Mouse (Mus musculus) embryonic facial prominence, embryonic 12.5 days (tissue): ENCODE data around the gene Gm17521. TPM values are rescaled to one million over a fixed set of nuclear protein-coding genes. Genes with fewer than 3 reads are reported as not detected.
"Not testable (repeated sequence)": the region's sequence is repeated elsewhere in the genome, so short reads cannot be mapped to it uniquely, and the experiment has no call there.

ENCODE experiments used
- ATAC-seq: fragments of 200-750 bp; cut with Nextera tagmentation; 2 replicates; pipeline ENCODE4 v1.8.0; 2017; ENCODE audit not compliant: insufficient number of reproducible peaks, insufficient read depth, low FRiP score, low TSS enrichment
- H3K27ac ChIP-seq: fragments of 300-500 bp; sonication (generic); 2 replicates; pipeline ENCODE4 v1.5.1; 2016; ENCODE audit warnings: mild to moderate bottlenecking
- H3K27me3 ChIP-seq: fragments of 300-500 bp; sonication (generic); 2 replicates; pipeline ENCODE4 v1.6.1; 2016; ENCODE audit warnings: mild to moderate bottlenecking, moderate library complexity
- H3K36me3 ChIP-seq: fragments of 300-500 bp; sonication (generic); 2 replicates; pipeline ENCODE4 v1.6.1; 2016; ENCODE audit warnings: mild to moderate bottlenecking
- H3K4me1 ChIP-seq: fragments of 300-500 bp; sonication (generic); 2 replicates; pipeline ENCODE4 v1.6.1; 2016
- H3K4me2 ChIP-seq: fragments of 300-500 bp; sonication (generic); replicated peaks from 2 replicates; pipeline ENCODE4 v1.6.1; 2016; ENCODE audit warnings: mild to moderate bottlenecking, moderate library complexity
- H3K4me3 ChIP-seq: fragments of 300-500 bp; sonication (generic); 2 replicates; pipeline ENCODE4 v1.5.1; 2016; ENCODE audit warnings: mild to moderate bottlenecking
- H3K9ac ChIP-seq: fragments of 300-500 bp; sonication (generic); 2 replicates; pipeline ENCODE4 v1.6.1; 2016; ENCODE audit warnings: mild to moderate bottlenecking, moderate library complexity
- H3K9me3 ChIP-seq: fragments of 300-500 bp; sonication (generic); 2 replicates; pipeline ENCODE4 v1.6.1; 2016; ENCODE audit warnings: mild to moderate bottlenecking, moderate library complexity
- whole genome bisulfite sequencing: fragments of 180-500 bp; shearing (Covaris S2); methylation state at CpG from one replicate; pipeline ENCODE4 v1.1.7; 2016; 5-methylcytosine and 5-hydroxymethylcytosine counted together
- polyA plus RNA-seq: library from polyadenylated mRNA; unstranded; fragments of >200 nt; fragmentation: Nextera tagmentation; extraction: Ambion mirVana; gene quantifications from 2 replicates; pipeline ENCODE4 v1.2.1, GENCODE M21; 2016

Gm17521 gene
- polyA plus RNA-seq = not detected in 2 replicates

DNA sequence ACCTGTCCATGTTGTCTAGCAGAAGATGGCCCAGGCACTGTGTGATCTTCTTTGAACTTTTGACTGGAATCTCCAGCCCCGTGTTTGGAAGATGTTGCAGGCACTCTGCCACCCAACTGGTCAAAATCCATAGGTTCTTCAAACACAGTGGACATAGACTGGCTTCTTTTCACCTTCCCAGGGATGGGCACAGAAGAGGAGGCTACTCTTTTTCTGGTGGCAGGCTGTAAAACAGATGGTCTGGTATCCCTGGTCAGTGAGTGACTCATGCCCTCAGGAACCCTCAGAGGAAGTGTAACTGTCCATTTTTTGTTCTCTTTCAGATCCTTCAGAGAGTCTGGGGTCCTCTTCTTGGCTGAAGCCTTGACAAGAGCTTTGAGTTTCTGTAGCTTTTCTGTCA lies at the start of gene Gm17521:
Gene Gm17521, minus strand, starts transcription at position 101 of the 400 bp plus-strand sequence.
- not testable (repeated sequence) for H3K4me2 ChIP-seq, H3K9ac ChIP-seq, H3K27me3 ChIP-seq, H3K27ac ChIP-seq, H3K4me1 ChIP-seq, ATAC-seq, H3K9me3 ChIP-seq, H3K36me3 ChIP-seq, H3K4me3 ChIP-seq
- 55% methylated on average over 1 of the region's 1 CpGs for WGBS

DNA sequence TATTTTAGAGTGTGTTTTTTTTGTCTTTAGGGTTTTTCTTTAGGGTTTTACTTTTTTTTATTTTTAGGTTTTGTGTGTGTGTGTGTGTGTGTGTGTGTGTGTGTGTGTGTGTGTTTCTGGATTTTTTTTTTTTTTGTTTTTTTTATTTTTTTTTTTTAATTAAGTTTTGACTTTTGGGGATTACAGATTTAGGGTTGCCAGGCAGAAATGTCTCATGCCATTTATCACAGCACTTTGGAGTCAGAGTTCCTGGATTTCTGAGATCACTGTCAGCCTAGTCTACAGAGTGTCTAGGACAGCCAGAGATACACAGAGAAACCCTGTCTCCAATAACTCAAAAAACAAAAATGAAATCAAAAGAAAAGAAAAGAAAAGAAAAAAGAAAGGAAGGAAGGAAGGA lies 14.5 kb upstream of the Gm17521 start:
- H3K36me3 ChIP-seq = no peaks in the 10 kb centered on the region
- H3K9me3 ChIP-seq = no peaks in the 10 kb centered on the region
- no peaks in the 10 kb centered on the region for H3K4me1 ChIP-seq
- H3K27ac ChIP-seq = no peak overlapping the region
- H3K4me3 ChIP-seq = no peak overlapping the region
- no peak overlapping the region for H3K9ac ChIP-seq
- no peaks in the 10 kb centered on the region for H3K27me3 ChIP-seq
- H3K4me2 ChIP-seq = no peak overlapping the region
- no peak for ATAC-seq

DNA sequence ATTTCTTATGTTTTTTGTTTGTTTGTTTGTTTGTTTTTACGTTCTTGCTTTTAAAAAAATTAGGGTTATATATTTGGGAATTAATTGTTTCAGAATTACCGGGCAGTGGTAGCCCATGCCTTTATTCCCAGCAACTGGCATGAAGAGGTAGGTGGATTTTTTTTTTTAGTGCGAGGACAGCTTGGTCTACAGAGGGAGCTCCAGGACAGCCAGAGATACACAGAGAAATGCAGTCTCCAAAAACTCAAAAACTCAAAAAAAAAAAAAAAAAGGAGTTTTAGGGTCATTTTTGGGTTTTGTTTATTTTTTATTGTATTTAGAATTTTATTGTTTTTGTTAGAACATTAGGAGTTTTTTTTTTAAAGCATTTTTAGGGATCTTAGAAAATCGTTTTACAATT lies 14.0 kb upstream of the Gm17521 start:
- Histone ChIP-seq H3K27ac (no peak overlapping the region), H3K4me2 (no peak overlapping the region), H3K4me1 (no peaks in the 10 kb centered on the region), H3K4me3 (no peak overlapping the region), H3K9ac (no peak overlapping the region), H3K36me3 (no peaks in the 10 kb centered on the region), H3K9me3 (no peaks in the 10 kb centered on the region), H3K27me3 (no peaks in the 10 kb centered on the region)
- ATAC-seq = no peak
- WGBS = 70% methylated on average over 4 of the region's 4 CpGs

Other genes with a start within 250 kb of the Gm17521 start
- gene Cldn34c1, start 73.8 kb upstream of the Gm17521 start, polyA plus RNA-seq = 20.7 and 23.0 TPM in 2 replicates
- gene Srsx, start 192.8 kb upstream of the Gm17521 start, polyA plus RNA-seq = not detected in 2 replicates
- gene Gm17577, start 217.2 kb upstream of the Gm17521 start, polyA plus RNA-seq = not detected in 2 replicates